Mouse (Mus musculus) macrophage (primary cell): ENCODE results near the gene Mrps18b. TPM values are rescaled to one million over a fixed set of nuclear protein-coding genes. Genes with fewer than 3 reads are reported as not detected.

Experiments
- polyA plus RNA-seq: library from polyadenylated mRNA; stranded (reverse); fragments of 250-400 nt; gene quantifications from 3 replicates; pipeline ENCODE4 v1.2.4, GENCODE M21; 2018; ENCODE audit warnings: inconsistent platforms

Mrps18b gene
- polyA plus RNA-seq, 1 experiment from 2014 or later, result 49.9 TPM

Other genes starting within 250 kb of the Mrps18b start
- gene Vars2, start 248.8 kb downstream of the Mrps18b start, polyA plus RNA-seq, result 3.5 to 5.8 TPM (median 4.5 TPM) in 3 replicates
- 6.2 to 17.0 TPM (median 10.0 TPM) in 3 replicates for gene Gtf2h4, start 242.7 kb downstream of the Mrps18b start, polyA plus RNA-seq
- 0.27 to 0.42 TPM in 2 of 3 replicates, not detected in the other for gene Ddr1, start 211.8 kb downstream of the Mrps18b start, polyA plus RNA-seq
- 20.7 to 61.5 TPM (median 37.3 TPM) in 3 replicates for gene Ier3, start 94.7 kb downstream of the Mrps18b start, polyA plus RNA-seq
- 42.9 to 64.8 TPM (median 56.1 TPM) in 3 replicates for gene Flot1, start 93.2 kb downstream of the Mrps18b start, polyA plus RNA-seq
- gene Tubb5, start 78.1 kb downstream of the Mrps18b start, polyA plus RNA-seq, result 187 to 603 TPM (median 205 TPM) in 3 replicates
- gene Mdc1, start 74.9 kb downstream of the Mrps18b start, polyA plus RNA-seq, result 12.5 to 32.8 TPM (median 22.9 TPM) in 3 replicates
- 5.9 to 14.4 TPM (median 6.8 TPM) in 3 replicates for gene Nrm, start 55.1 kb downstream of the Mrps18b start, polyA plus RNA-seq
- gene Ppp1r18, start 50.8 kb downstream of the Mrps18b start, polyA plus RNA-seq, result 166 to 235 TPM (median 189 TPM) in 3 replicates
- 19.3 to 24.2 TPM (median 19.8 TPM) in 3 replicates for gene Dhx16, start 36.6 kb downstream of the Mrps18b start, polyA plus RNA-seq
- gene 2310061I04Rik, start 19.0 kb downstream of the Mrps18b start, polyA plus RNA-seq, result 26.7 to 32.7 TPM (median 27.9 TPM) in 3 replicates
- gene Atat1, start 6.3 kb downstream of the Mrps18b start, polyA plus RNA-seq, result 3.8 to 11.5 TPM (median 6.7 TPM) in 3 replicates
- 27.4 to 97.8 TPM (median 35.0 TPM) in 3 replicates for gene Ppp1r10, start within 50 bp of the Mrps18b start, polyA plus RNA-seq
- gene Abcf1, start 53.4 kb upstream of the Mrps18b start, polyA plus RNA-seq, result 65.4 to 217 TPM (median 77.6 TPM) in 3 replicates
- 24.9 to 38.6 TPM (median 28.9 TPM) in 3 replicates for gene Gnl1, start 63.5 kb upstream of the Mrps18b start, polyA plus RNA-seq
- gene Prr3, start 63.8 kb upstream of the Mrps18b start, polyA plus RNA-seq, result 8.8 to 13.9 TPM (median 9.5 TPM) in 3 replicates
- gene H2-T24, start 104.2 kb upstream of the Mrps18b start, polyA plus RNA-seq, result 34.5 to 71.7 TPM (median 59.9 TPM) in 3 replicates
- gene H2-T23, start 116.5 kb upstream of the Mrps18b start, polyA plus RNA-seq, result 196 to 602 TPM (median 274 TPM) in 3 replicates
- 56.5 to 198 TPM (median 94.0 TPM) in 3 replicates for gene H2-T22, start 126.4 kb upstream of the Mrps18b start, polyA plus RNA-seq
- gene Gm6034, start 126.6 kb upstream of the Mrps18b start, polyA plus RNA-seq, result not detected in 3 replicates
- gene Gm11127, start 142.0 kb upstream of the Mrps18b start, polyA plus RNA-seq, result 0.16 to 0.64 TPM (median 0.34 TPM) in 3 replicates
- gene Gm19684, start 205.3 kb upstream of the Mrps18b start, polyA plus RNA-seq, result 0.22 to 0.67 TPM in 2 of 3 replicates, not detected in the other
- not detected in 3 replicates for gene Gm7030, start 213.0 kb upstream of the Mrps18b start, polyA plus RNA-seq